Mouse (Mus musculus) heart, embryonic 16.5 days (tissue): ENCODE measurements at regions not wholly inside any gene's neighbourhood (a gene's known extent, or its start where the extent isn't known, plus 50 kb on each side); places are given as distances from the start of the nearest gene placed in this dataset.

Experiments used
- ATAC-seq: fragments of 200-750 bp; cut with Nextera tagmentation; replicated peaks from 2 replicates; pipeline ENCODE4 v1.8.0; 2017; ENCODE audit warnings: moderate number of reproducible peaks; ENCODE audit not compliant: insufficient read depth, low FRiP score; ENCODE audit errors: extremely low read depth
- H3K27ac ChIP-seq: fragments of 300-500 bp; sonication (generic); 2 replicates; pipeline ENCODE4 v1.5.1; 2014; ENCODE audit warnings: mild to moderate bottlenecking, low read length, control low read depth, moderate library complexity
- H3K27me3 ChIP-seq: fragments of 300-500 bp; sonication (generic); 2 replicates; pipeline ENCODE4 v1.6.1; 2014; ENCODE audit warnings: low read length, mixed read lengths; ENCODE audit not compliant: control insufficient read depth, insufficient read depth
- H3K36me3 ChIP-seq: fragments of 300-500 bp; sonication (generic); 2 replicates; pipeline ENCODE4 v1.6.1; 2014; ENCODE audit not compliant: control insufficient read depth, insufficient read depth
- H3K4me1 ChIP-seq: fragments of 300-500 bp; sonication (generic); 2 replicates; pipeline ENCODE4 v1.6.1; 2014; ENCODE audit warnings: low read length, mixed read lengths; ENCODE audit not compliant: control insufficient read depth, insufficient read depth
- H3K4me2 ChIP-seq: fragments of 300-500 bp; sonication (generic); 2 replicates; pipeline ENCODE4 v1.6.1; 2014; ENCODE audit warnings: low read depth, mild to moderate bottlenecking, control low read depth, low read length
- H3K4me3 ChIP-seq: fragments of 300-500 bp; sonication (generic); 2 replicates; pipeline ENCODE4 v1.5.1; 2014; ENCODE audit warnings: mild to moderate bottlenecking, control low read depth, low read length
- H3K9ac ChIP-seq: fragments of 300-500 bp; sonication (generic); 2 replicates; pipeline ENCODE4 v1.6.1; 2014; ENCODE audit warnings: low read length, control low read depth
- H3K9me3 ChIP-seq: fragments of 300-500 bp; sonication (generic); replicated peaks from 2 replicates; pipeline ENCODE4 v1.6.1; 2016; ENCODE audit warnings: low read length; ENCODE audit not compliant: control insufficient read depth
- WGBS: fragments of 180-500 bp; shearing (Covaris S2); extraction: QIAGEN DNeasy Blood & Tissue Kit; methylation state at CpG from one replicate; pipeline ENCODE4 v1.1.7; 2014; 5-methylcytosine and 5-hydroxymethylcytosine counted together

- H3K36me3 ChIP-seq = no peaks in the 10 kb centered on the region
- H3K4me2 ChIP-seq = no peak overlapping the region
- 68% methylated on average over 12 of the region's 12 CpGs for WGBS
- H3K9ac ChIP-seq = no peak overlapping the region
- no peak overlapping the region for H3K4me3 ChIP-seq
- no peak overlapping the region for H3K27ac ChIP-seq
- H3K9me3 ChIP-seq = no peaks in the 10 kb centered on the region
- ATAC-seq = 0 out of 2 replicates have a peak, but pooled peaks have one; percentile 18
- H3K4me1 ChIP-seq = no peaks in the 10 kb centered on the region
- H3K27me3 ChIP-seq = no peaks in the 10 kb centered on the region
Observed at GRCm38 (mm10) chr11:45103498-45104336, 486.6 kb downstream of the Ebf1 start.

DNA sequence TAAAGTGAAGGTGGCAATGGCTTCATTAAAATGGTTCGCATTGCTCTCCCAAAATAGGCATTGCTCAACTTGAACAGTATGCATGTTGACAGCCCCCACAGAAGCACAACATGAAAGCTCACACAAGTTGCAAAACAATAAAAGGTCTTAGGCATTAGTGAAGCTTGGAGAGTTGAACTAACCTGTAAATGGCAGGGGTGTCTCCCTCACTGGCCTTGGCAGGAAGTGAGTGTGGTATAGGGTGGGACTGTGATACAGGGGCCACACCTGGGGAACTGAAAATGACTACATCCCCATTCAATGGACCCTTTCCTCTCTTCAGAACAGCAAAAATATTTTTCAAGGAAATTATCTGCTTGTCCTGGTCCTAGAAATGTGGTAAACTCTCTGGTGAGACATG is 499.6 kb downstream of the Ebf1 start:
- no peak overlapping the region for H3K4me2 ChIP-seq
- 64% methylated on average over 1 of the region's 1 CpGs for WGBS
- H3K36me3 ChIP-seq = no peaks in the 10 kb centered on the region
- no peaks in the 10 kb centered on the region for H3K9me3 ChIP-seq
- no peak overlapping the region for H3K27ac ChIP-seq
- ATAC-seq = no peak
- H3K9ac ChIP-seq = no peak overlapping the region
- no peaks in the 10 kb centered on the region for H3K27me3 ChIP-seq
- H3K4me1 ChIP-seq = no peaks in the 10 kb centered on the region
- H3K4me3 ChIP-seq = no peak overlapping the region

DNA sequence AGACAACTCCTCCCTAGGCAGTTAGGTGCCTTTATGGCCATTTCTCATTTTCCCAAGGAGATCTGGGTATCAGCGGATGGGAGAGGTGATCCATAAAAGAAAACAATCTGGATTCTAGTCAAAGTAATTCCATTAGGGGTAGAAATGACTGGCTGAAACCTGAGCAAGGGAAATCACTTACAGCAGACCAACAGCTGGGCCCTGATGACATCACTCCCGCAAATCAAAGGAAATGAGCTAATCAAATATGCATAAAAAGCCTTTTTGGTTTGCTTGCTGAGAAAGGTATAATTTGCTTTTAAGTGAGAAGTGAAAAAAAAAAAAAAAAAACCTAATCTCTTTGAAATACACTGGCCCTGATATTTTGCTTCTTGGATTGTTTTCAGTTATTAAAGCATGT is 506.2 kb downstream of the Ebf1 start:
- ATAC-seq = no peak
- H3K27ac ChIP-seq = no peak overlapping the region

DNA sequence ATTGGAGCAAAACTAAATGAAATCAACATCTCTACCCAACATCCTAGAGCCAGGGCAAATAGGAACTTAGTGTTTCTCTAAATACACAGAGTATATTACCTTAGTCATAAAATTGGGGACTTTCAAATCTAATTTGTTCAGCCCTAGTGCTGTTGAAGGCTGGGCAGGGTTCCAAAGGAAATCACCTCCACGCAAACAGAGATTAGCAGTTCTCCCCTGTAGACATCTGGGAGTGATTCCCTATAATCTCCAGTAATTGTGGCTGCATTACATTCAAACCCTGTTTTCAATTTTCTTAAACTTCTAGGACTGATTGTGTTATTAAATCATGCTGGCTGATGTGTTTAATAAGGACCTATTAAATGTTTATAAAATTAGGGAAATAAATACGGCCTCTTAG is 519.7 kb downstream of the Ebf1 start:
- Histone ChIP-seq H3K9ac (no peak overlapping the region), H3K4me1 (no peaks in the 10 kb centered on the region), H3K27me3 (no peaks in the 10 kb centered on the region), H3K36me3 (no peaks in the 10 kb centered on the region), H3K27ac (no peak overlapping the region), H3K4me2 (no peak overlapping the region), H3K4me3 (no peak overlapping the region), H3K9me3 (no peaks in the 10 kb centered on the region)
- 60% methylated on average over 2 of the region's 2 CpGs for WGBS
- no peak for ATAC-seq

More for the DNA sequence above, 506.2 kb downstream of the Ebf1 start:
- Histone ChIP-seq H3K36me3 (no peaks in the 10 kb centered on the region), H3K4me3 (no peak overlapping the region), H3K27me3 (no peaks in the 10 kb centered on the region), H3K4me2 (no peak overlapping the region), H3K9ac (no peak overlapping the region), H3K4me1 (no peaks in the 10 kb centered on the region), H3K9me3 (no peaks in the 10 kb centered on the region)
- 65% methylated on average over 2 of the region's 2 CpGs for WGBS

DNA sequence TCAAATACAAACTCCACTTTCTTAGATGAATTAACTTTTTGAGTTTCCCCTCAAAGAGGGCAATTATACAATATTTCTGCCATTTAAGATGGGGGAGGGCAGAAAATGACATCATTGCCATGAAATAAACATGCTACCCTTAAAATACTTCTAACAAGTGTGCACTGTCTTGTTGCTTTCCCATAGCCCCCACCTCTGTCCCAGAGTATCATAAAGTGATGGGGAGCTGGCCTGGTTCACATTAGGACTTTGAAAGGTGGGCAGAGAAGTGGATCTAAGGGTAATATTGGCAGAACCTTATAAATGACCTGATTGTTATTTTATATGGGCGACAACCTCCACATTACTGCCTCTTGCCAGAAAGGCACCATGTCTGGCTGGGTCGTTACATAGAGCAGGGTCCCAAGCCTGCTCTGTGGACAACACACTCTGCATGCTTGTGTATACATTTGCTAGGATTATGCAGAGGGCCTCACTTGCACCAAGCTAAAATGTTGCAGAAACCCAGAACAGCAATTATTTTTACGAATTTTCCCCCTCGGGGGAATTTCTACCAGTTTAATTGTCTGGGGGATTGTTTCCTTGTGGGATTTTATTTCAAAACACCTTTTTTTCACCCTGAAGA is 521.3 kb downstream of the Ebf1 start:
- no peaks in the 10 kb centered on the region for H3K36me3 ChIP-seq
- no peak overlapping the region for H3K27ac ChIP-seq
- no peaks in the 10 kb centered on the region for H3K4me1 ChIP-seq
- H3K9ac ChIP-seq = no peak overlapping the region
- ATAC-seq = no peak
- H3K4me3 ChIP-seq = no peak overlapping the region
- no peaks in the 10 kb centered on the region for H3K27me3 ChIP-seq
- H3K9me3 ChIP-seq = no peaks in the 10 kb centered on the region
- WGBS = 72% methylated on average over 4 of the region's 4 CpGs
- no peak overlapping the region for H3K4me2 ChIP-seq

DNA sequence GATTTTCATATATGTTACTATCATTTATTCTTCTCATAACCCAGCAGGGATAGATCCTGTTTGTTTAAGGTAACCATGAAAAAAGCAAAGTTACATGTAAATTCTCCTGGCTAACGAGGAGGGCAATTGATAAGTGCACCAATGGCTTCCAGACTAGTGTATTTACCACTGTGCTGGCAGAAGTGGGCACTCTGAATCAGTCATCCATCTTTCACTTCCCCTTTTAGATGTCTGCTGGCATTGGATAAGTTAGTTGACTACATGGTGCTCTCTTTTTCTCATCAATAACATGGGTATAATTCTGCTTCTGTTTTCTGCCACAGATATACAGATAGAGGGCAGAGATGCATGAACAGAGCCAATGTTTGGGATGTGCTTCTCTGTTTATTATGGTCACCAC is 523.4 kb downstream of the Ebf1 start:
- ATAC-seq = no peak
- no peak overlapping the region for H3K4me2 ChIP-seq
- H3K4me3 ChIP-seq = no peak overlapping the region
- WGBS = 59% methylated on average over 1 of the region's 1 CpGs
- no peak overlapping the region for H3K27ac ChIP-seq
- no peak overlapping the region for H3K9ac ChIP-seq
- H3K27me3 ChIP-seq = no peaks in the 10 kb centered on the region
- H3K36me3 ChIP-seq = no peaks in the 10 kb centered on the region
- no peaks in the 10 kb centered on the region for H3K4me1 ChIP-seq
- H3K9me3 ChIP-seq = no peaks in the 10 kb centered on the region

- no peak overlapping the region for H3K9ac ChIP-seq
- ATAC-seq = no peak
- H3K4me2 ChIP-seq = no peak overlapping the region
- no peak overlapping the region for H3K4me3 ChIP-seq
- 75% methylated on average over 6 of the region's 6 CpGs for WGBS
- H3K9me3 ChIP-seq = no peaks in the 10 kb centered on the region
- H3K36me3 ChIP-seq = no peaks in the 10 kb centered on the region
- H3K27me3 ChIP-seq = no peaks in the 10 kb centered on the region
- H3K27ac ChIP-seq = no peak overlapping the region
- no peaks in the 10 kb centered on the region for H3K4me1 ChIP-seq
Observed at GRCm38 (mm10) chr11:45154070-45154469, 537.0 kb downstream of the Ebf1 start.

DNA sequence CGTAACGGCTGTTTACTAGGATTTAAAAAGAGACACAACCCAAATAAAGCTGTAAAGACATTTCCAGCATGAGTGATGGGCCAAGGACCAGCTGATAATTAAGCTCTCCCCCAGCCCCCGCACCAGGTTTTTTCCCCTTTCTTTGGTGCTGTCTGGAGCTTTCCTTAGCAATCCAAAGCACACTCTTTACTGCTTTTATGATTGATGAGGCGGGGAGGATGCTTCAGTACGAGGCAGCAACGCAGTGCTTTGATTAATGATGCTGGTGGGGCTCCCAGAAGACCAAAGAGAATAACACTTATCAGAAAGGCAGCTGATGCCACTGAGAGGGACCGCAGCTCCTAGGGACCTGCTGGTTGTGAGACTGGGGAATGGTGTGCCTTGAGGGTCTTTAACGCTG is 537.4 kb downstream of the Ebf1 start:
- no peak overlapping the region for H3K9ac ChIP-seq
- H3K9me3 ChIP-seq = no peaks in the 10 kb centered on the region
- H3K36me3 ChIP-seq = no peaks in the 10 kb centered on the region
- no peaks in the 10 kb centered on the region for H3K27me3 ChIP-seq
- H3K4me2 ChIP-seq = no peak overlapping the region
- H3K27ac ChIP-seq = no peak overlapping the region
- H3K4me1 ChIP-seq = no peaks in the 10 kb centered on the region
- no peak overlapping the region for H3K4me3 ChIP-seq
- 62% methylated on average over 8 of the region's 8 CpGs for WGBS
- ATAC-seq = no peak

GRCm38 (mm10) chr11:45155782-45156181 is 538.7 kb downstream of the Ebf1 start:
- Histone ChIP-seq H3K27ac (no peak overlapping the region), H3K4me1 (no peaks in the 10 kb centered on the region), H3K4me3 (no peak overlapping the region), H3K9me3 (no peaks in the 10 kb centered on the region), H3K36me3 (no peaks in the 10 kb centered on the region), H3K27me3 (no peaks in the 10 kb centered on the region), H3K9ac (no peak overlapping the region), H3K4me2 (no peak overlapping the region)
- no peak for ATAC-seq
- WGBS = 62% methylated on average over 1 of the region's 1 CpGs
